Mouse (Mus musculus): ENCODE measurements around the gene Kdr. TPM values are rescaled to one million over a fixed set of nuclear protein-coding genes. Genes with fewer than 3 reads are reported as not detected.

Kdr gene
- 15.6 and 20.2 TPM in 2 replicates for polyA plus RNA-seq (2015; fragmentation: Nextera tagmentation; extraction: Ambion mirVana)

DNA sequence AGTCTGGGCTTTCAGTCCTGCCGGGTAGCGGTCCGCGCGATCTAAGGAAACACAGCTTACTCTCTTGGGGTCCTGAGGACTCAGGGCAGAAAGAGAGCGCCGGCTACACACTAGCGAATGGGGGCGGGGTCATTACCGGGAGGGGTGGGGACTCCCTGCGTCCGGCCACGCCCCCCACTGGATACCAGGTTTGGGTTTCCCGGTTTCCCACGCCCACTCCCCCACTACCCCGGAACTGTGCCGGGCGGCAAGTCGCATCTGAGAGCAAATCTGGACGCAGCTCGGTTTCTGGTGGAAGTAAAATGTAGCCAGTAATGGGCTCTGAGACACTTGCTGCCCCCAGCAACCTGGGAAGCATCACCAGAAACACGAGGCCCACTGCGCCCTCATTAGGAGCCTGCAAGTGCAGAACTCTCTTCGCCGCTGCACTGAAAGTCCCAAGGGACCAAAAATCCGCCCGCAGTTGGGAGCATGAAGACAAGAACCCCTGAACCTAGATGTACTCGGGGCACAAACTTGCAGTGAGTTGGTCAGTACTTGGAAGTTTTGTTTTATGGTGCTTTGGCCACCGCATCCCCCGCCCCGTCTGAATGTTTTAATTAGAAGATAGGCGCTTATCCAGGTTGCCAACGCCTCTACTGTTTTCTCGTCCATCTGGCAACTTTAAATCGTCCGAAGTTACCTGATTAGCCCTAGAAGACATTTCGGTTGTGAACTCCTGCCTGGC, at the start of gene Kdr:
TSS of gene Kdr (minus strand) at position 85 of the 727 bp plus-strand sequence.

Other genes starting within 250 kb of the Kdr start
- 22.2 and 27.5 TPM in 2 replicates for gene Srd5a3, start 161.8 kb upstream of the Kdr start, polyA plus RNA-seq (2015; fragmentation: Nextera tagmentation; extraction: Ambion mirVana)
- gene Tmem165, start 205.4 kb upstream of the Kdr start, polyA plus RNA-seq (2015; fragmentation: Nextera tagmentation; extraction: Ambion mirVana) = 48.4 and 60.1 TPM in 2 replicates